Mouse (Mus musculus) MEL (cell line): ENCODE data around the gene Spata25.

Experiments
- CHD2 ChIP-seq: IDR thresholded peaks from 2 replicates; pipeline ENCODE4 v1.6.1; 2011; ENCODE audit warnings: low read length, improper control_type of control experiment
- CTCF ChIP-seq, 3 experiments: IDR thresholded peaks in 2 of 3; conservative IDR thresholded peaks in 1 of 3; 2 replicates each; pipeline ENCODE4 v1.5.1; 2011 to 2012; ENCODE audit warnings: low read length in 3 of 3, low read depth in 2 of 3, mild to moderate bottlenecking in 2 of 3, improper control_type of control experiment in 1 of 3, inconsistent platforms in 1 of 3, mixed read lengths in 1 of 3, moderate library complexity in 1 of 3; ENCODE audit not compliant: control insufficient read depth in 1 of 3, insufficient read depth in 1 of 3, poor library complexity in 1 of 3, severe bottlenecking in 1 of 3
- KAT2A ChIP-seq: conservative IDR thresholded peaks from 2 replicates; pipeline ENCODE4 v1.6.1; 2012; ENCODE audit warnings: low read depth, low read length, improper control_type of control experiment, inconsistent platforms
- MAX ChIP-seq: IDR thresholded peaks from 2 replicates; pipeline ENCODE4 v1.6.1; 2011; ENCODE audit warnings: low read length, improper control_type of control experiment
- MEF2A ChIP-seq: IDR thresholded peaks from 2 replicates; pipeline ENCODE4 v1.6.1; 2014; ENCODE audit warnings: low read depth, mild to moderate bottlenecking, inconsistent platforms, low read length, improper control_type of control experiment; ENCODE audit not compliant: poor library complexity, insufficient replicate concordance, severe bottlenecking; ENCODE audit errors: extremely low read depth
- POLR2A ChIP-seq, 2 experiments: IDR thresholded peaks; 2 replicates each; pipeline ENCODE4 v1.6.1; 2011 to 2012; ENCODE audit warnings: low read length in 2 of 2, mild to moderate bottlenecking in 2 of 2, control low read depth in 1 of 2, improper control_type of control experiment in 1 of 2, low read depth in 1 of 2, moderate library complexity in 1 of 2; ENCODE audit not compliant: control insufficient read depth in 1 of 2, insufficient read depth in 1 of 2, poor library complexity in 1 of 2
- SIN3A ChIP-seq: IDR thresholded peaks from 2 replicates; pipeline ENCODE4 v1.6.1; 2012; ENCODE audit warnings: low read length, improper control_type of control experiment, inconsistent platforms
- SMC3 ChIP-seq: IDR thresholded peaks from 2 replicates; pipeline ENCODE4 v1.6.1; 2011; ENCODE audit warnings: low read depth, low read length, improper control_type of control experiment
- UBTF ChIP-seq: IDR thresholded peaks from 2 replicates; pipeline ENCODE4 v1.6.1; 2012; ENCODE audit warnings: low read depth, mild to moderate bottlenecking, inconsistent platforms, low read length, improper control_type of control experiment, moderate library complexity, borderline replicate concordance; ENCODE audit not compliant: insufficient read depth
- ZC3H11A ChIP-seq: IDR thresholded peaks from 2 replicates; pipeline ENCODE4 v1.6.1; 2012; ENCODE audit warnings: low read depth, mild to moderate bottlenecking, inconsistent platforms, low read length, improper control_type of control experiment
- ZNF384 ChIP-seq: IDR thresholded peaks from 2 replicates; pipeline ENCODE4 v1.6.1; 2012; ENCODE audit warnings: low read depth, mild to moderate bottlenecking, inconsistent platforms, low read length, improper control_type of control experiment

GRCm38 (mm10) chr2:164804533-164805331 lies 23.6 kb downstream of the Spata25 start, which contains the start of the genes Acot8 and Zswim3:
- TF ChIP-seq POLR2A (IDR thresholded peaks at IDR 0.05; ENCODE audit: control insufficient read depth in 1 of 2, insufficient read depth in 1 of 2, low read depth in 1 of 2, low read length in 2 of 2, poor library complexity in 1 of 2) (peak; percentile 87 to 99), ZNF384 (no peak), MAX (no peak), CHD2 (peak; percentile 93), CTCF (IDR thresholded peaks at IDR 0.05 in 2 of 3, conservative IDR thresholded peaks at IDR 0.05 in 1 of 3; ENCODE audit: control insufficient read depth in 1 of 3, insufficient read depth in 1 of 3, low read depth in 2 of 3, low read length in 3 of 3, poor library complexity in 1 of 3, severe bottlenecking in 1 of 3) (no peak), KAT2A (no peak; the same call in 1 of the 2 replicates), ZC3H11A (no peak), SMC3 (no peak), SIN3A (peak; percentile 83; the same call in 1 of the 2 replicates), UBTF (no peak), MEF2A (no peak)
